Mouse (Mus musculus) cerebellum, adult 2 months (tissue): ENCODE data around the gene Fcgr1.

ENCODE experiments used
- CTCF ChIP-seq: fragments of 200-500 bp; IDR thresholded peaks from 2 replicates; pipeline ENCODE4 v1.5.1; 2011; ENCODE audit warnings: low read depth, mild to moderate bottlenecking, control low read depth, low read length, moderate library complexity, borderline replicate concordance; ENCODE audit not compliant: insufficient read depth
- POLR2A ChIP-seq: fragments of 200-500 bp; IDR thresholded peaks from 2 replicates; pipeline ENCODE4 v1.6.1; 2011; ENCODE audit warnings: low read length, control low read depth, borderline replicate concordance; ENCODE audit not compliant: insufficient read depth

GRCm38 (mm10) chr3:96298360-96298759, 4.6 kb upstream of the Fcgr1 start:
- TF ChIP-seq POLR2A (no peak), CTCF (no peak)
